Mouse (Mus musculus) 3T3-L1 (cell line): ENCODE measurements around the gene Olfr853.

Source experiments
- DNase-seq: peaks from one replicate; pipeline ENCODE4 v3.0.0-alpha.2; 2015; ENCODE audit warnings: low read depth, low spot score

Olfr853 gene

DNA sequence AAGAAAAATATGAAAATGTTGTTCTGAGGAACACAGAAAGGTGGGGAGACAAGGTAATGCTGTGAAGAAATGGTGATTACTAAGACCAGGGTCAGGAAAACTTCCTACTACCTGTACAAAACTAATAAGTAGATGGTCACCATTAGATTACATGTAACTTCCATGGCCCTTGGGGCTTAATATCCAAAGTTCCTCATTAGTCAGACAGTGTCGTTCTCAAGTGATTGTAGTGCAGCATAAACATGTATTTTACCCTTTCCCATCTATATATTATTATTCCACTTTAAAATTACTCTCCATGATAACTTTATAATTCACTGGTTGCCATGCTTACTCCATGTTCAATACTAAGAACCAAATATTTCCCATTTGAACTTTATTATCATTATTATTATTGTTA lies at the start of gene Olfr853:
Gene Olfr853 (minus strand): TSS at position 101 of the 400 bp plus-strand sequence.
- no peak for DNase-seq

DNA sequence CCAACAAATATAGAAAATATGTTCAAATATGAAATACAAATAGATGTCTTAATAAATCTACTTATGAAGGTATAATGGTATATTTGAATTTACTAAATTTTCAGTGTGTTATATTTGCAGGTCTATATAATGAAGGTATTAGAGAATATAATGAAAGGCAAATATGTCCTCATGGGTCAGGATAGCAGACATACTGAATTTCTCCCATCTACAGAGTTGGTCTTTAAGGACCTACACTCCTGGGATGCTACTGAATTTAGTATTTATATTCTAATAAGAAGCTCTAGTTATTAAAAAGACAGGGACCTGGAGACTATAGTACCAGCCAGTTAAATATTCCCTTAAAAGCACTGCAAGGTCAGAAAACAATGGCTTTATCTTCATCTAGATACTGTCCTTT lies 41.4 kb upstream of the Olfr853 start, which contains the start of gene Olfr855:
Gene Olfr855 (plus strand): TSS at position 301 of the 400 bp plus-strand sequence.
- no peak for DNase-seq

DNA sequence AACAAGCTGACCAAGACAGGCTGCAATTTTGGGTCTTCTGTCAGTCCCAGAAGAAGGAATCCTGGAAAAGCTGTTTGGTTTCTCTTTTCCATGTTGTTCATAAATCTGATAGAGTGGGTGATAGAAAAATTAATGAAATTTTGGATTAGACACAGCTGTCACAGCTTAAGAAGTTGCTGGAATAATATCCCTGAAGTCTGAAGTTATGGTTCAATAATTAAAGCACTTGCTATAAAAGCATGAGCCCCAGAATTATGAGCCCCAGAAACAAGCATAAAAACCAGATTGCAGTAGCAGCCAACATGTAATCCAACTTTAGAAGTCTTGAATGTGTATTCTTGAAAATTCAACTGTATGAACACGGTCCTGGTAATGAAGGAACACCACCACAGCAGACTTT lies 26.4 kb upstream of the Olfr853 start, which contains the start of gene Olfr854:
Gene Olfr854 (minus strand): TSS at position 101 of the 400 bp plus-strand sequence.
- no peak for DNase-seq

DNA sequence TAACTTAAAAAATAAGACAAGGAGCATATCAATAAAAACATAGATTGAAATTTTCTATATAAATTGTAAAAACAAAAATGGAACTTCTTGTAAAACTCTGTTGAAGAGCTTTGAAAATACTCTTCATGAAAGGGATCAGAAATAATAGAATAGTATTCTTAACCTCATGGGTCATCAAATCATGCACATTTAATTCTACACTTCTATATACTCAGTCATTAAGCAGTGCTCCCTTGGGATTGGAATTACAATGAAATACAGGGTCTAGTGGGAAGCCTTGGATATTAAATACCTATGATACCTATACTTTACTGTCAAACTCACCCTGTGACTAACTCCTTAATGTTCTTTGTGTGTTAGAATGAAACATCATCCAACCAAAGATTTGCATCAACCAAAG lies 47.9 kb downstream of the Olfr853 start, which contains the start of gene Olfr851:
Gene Olfr851 (plus strand): TSS at position 301 of the 400 bp plus-strand sequence.
- no peak for DNase-seq
